Mouse (Mus musculus): ENCODE results near the gene Dnaic2. TPM values are rescaled to one million over a fixed set of nuclear protein-coding genes. Genes with fewer than 3 reads are reported as not detected.

Gene Dnaic2
- polyA plus RNA-seq, 1 experiment from 2014 or later = 0.50 TPM

DNA sequence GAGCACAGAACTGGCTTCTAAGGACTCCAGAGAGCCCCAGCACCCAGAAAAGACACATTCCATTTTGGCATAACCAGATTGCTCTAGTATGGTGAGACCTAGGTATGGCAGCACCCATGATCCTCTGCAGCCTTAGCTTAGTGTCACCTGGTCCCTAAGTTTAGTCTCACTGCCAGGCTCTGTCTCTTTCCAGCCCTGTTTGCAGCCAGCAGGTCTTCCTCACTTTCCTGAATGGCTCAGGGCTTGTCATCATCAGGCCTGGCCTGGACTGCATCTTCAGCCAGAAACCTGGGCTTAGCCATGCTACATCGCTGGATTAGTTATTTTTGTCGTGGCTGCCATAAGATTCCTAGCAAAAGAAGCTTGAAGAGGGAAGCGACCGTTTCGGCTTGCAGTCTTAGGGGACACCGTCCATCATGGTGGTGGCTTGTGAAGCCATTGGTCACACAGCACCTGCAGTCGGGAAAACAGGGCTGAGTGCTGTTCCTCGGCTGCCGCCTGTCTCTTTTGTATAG, 41.6 kb upstream of the Dnaic2 start:
- 79% methylated on average over 9 of the region's 9 CpGs for WGBS
- H3K4me2 ChIP-seq (ENCODE audit: low read depth, low read length) = no peak overlapping the region
- H3K9ac ChIP-seq (ENCODE audit: low read depth, low read length) = no peak overlapping the region
- no peaks in the 10 kb centered on the region for H3K9me3 ChIP-seq (ENCODE audit: control insufficient read depth, low read length)
- H3K4me1 ChIP-seq (ENCODE audit: control insufficient read depth, insufficient read depth, low read length) = peaks cover 13% of the 10 kb centered on the region
- H3K27ac ChIP-seq (ENCODE audit: low read length) = no peak overlapping the region
- H3K27me3 ChIP-seq (replicated peaks; ENCODE audit: control insufficient read depth, insufficient read depth, low read length) = no peaks in the 10 kb centered on the region
- H3K4me3 ChIP-seq (ENCODE audit: low read length) = no peak overlapping the region
- no peak for ATAC-seq
- 0 out of 2 replicates have a peak, but pooled peaks cover 4% of the 10 kb centered on the region for H3K36me3 ChIP-seq (ENCODE audit: control insufficient read depth, insufficient read depth, low read length)

DNA sequence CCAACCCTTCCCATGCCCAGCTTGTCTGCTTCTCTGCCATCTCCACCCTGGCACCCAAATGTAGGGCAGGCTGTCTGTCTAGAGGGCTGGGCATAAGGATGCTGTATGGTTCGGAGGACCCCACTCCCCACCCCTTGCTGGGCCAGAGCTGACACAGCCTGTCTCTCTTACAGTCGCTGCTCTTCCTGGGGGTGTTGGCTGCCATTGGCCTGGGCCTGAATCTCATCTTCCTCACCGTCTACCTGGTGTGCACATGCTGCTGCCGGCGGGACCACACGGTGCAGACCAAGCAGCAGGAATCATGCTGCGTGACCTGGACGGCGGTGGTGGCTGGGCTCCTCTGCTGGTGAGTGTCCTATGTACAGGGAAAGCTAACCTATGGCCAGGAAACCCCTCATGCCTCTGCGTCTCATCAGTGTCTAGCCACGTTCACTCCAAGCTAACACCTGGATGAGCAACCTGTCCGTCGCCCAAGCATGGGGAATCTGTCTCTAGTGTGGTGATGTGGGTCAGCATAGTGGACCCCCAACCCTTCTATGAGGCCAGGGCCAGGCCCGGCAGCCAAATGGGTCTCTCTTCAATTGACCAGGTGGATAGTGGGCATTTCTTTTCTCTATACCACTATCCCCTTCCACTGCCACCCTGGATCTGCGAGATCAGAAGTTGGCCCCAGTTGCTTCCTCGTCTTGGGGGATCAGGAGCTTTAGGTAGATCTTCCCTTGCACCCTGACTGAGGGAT, 40.8 kb upstream of the Dnaic2 start:
- no peak for ATAC-seq
- no peaks in the 10 kb centered on the region for H3K27me3 ChIP-seq (replicated peaks; ENCODE audit: control insufficient read depth, insufficient read depth, low read length)
- H3K9me3 ChIP-seq (ENCODE audit: control insufficient read depth, low read length) = no peaks in the 10 kb centered on the region
- WGBS = 89% methylated on average over 16 of the region's 16 CpGs
- 0 out of 2 replicates have a peak, but pooled peaks cover 4% of the 10 kb centered on the region for H3K36me3 ChIP-seq (ENCODE audit: control insufficient read depth, insufficient read depth, low read length)
- no peak overlapping the region for H3K27ac ChIP-seq (ENCODE audit: low read length)
- H3K4me1 ChIP-seq (ENCODE audit: control insufficient read depth, insufficient read depth, low read length) = peaks cover 13% of the 10 kb centered on the region
- no peak overlapping the region for H3K4me2 ChIP-seq (ENCODE audit: low read depth, low read length)
- H3K9ac ChIP-seq (ENCODE audit: low read depth, low read length) = no peak overlapping the region
- H3K4me3 ChIP-seq (ENCODE audit: low read length) = no peak overlapping the region

- Histone ChIP-seq H3K4me1 (ENCODE audit: control insufficient read depth, insufficient read depth, low read length) (peaks cover 13% of the 10 kb centered on the region), H3K27ac (ENCODE audit: low read length) (no peak overlapping the region; the same call in 1 of the 2 replicates), H3K36me3 (ENCODE audit: control insufficient read depth, insufficient read depth, low read length) (0 out of 2 replicates have a peak, but pooled peaks cover 4% of the 10 kb centered on the region), H3K27me3 (replicated peaks; ENCODE audit: control insufficient read depth, insufficient read depth, low read length) (no peaks in the 10 kb centered on the region), H3K9ac (ENCODE audit: low read depth, low read length) (no peak overlapping the region), H3K9me3 (ENCODE audit: control insufficient read depth, low read length) (no peaks in the 10 kb centered on the region), H3K4me2 (ENCODE audit: low read depth, low read length) (no peak overlapping the region), H3K4me3 (ENCODE audit: low read length) (no peak overlapping the region)
- WGBS = 37% methylated on average over 10 of the region's 10 CpGs
- no peak for ATAC-seq
Measured at GRCm38 (mm10) chr11:114687574-114688188, 39.5 kb upstream of the Dnaic2 start.

DNA sequence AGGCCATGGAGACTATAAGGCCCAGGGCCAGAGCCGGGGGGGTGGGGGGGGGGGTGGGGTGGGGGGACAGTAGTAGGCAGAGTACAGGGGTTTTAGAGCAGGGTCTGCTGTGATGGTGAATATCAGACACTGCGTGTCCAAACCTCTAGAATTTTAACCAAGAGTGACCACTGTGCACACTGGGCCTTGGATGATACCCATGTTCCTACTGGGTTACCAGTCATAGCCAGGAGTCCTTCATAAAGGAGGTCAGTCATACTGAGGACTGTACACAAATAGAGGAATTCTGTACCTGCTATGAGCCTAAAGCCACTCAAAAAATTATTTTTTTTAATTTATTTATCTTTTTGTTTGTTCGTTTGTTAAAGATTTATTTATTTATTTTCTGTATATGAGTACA, 38.5 kb upstream of the Dnaic2 start:
- WGBS = 100% methylated on average over 2 of the region's 3 CpGs
- H3K9ac ChIP-seq (ENCODE audit: low read depth, low read length) = no peak overlapping the region
- H3K27me3 ChIP-seq (replicated peaks; ENCODE audit: control insufficient read depth, insufficient read depth, low read length) = no peaks in the 10 kb centered on the region
- H3K36me3 ChIP-seq (ENCODE audit: control insufficient read depth, insufficient read depth, low read length) = 0 out of 2 replicates have a peak, but pooled peaks cover 4% of the 10 kb centered on the region
- ATAC-seq = no peak
- H3K27ac ChIP-seq (ENCODE audit: low read length) = no peak overlapping the region
- H3K4me2 ChIP-seq (ENCODE audit: low read depth, low read length) = no peak overlapping the region
- peaks cover 13% of the 10 kb centered on the region for H3K4me1 ChIP-seq (ENCODE audit: control insufficient read depth, insufficient read depth, low read length)
- H3K4me3 ChIP-seq (ENCODE audit: low read length) = no peak overlapping the region
- H3K9me3 ChIP-seq (ENCODE audit: control insufficient read depth, low read length) = no peaks in the 10 kb centered on the region

GRCm38 (mm10) chr11:114690192-114690591, 37.0 kb upstream of the Dnaic2 start:
- Histone ChIP-seq H3K36me3 (ENCODE audit: control insufficient read depth, insufficient read depth, low read length) (peaks cover 6% of the 10 kb centered on the region; the same call in 1 of the 2 replicates), H3K27me3 (replicated peaks; ENCODE audit: control insufficient read depth, insufficient read depth, low read length) (no peaks in the 10 kb centered on the region), H3K4me1 (ENCODE audit: control insufficient read depth, insufficient read depth, low read length) (peaks cover 6% of the 10 kb centered on the region), H3K9ac (ENCODE audit: low read depth, low read length) (no peak overlapping the region), H3K9me3 (ENCODE audit: control insufficient read depth, low read length) (no peaks in the 10 kb centered on the region), H3K27ac (ENCODE audit: low read length) (no peak overlapping the region), H3K4me3 (ENCODE audit: low read length) (no peak overlapping the region), H3K4me2 (ENCODE audit: low read depth, low read length) (no peak overlapping the region)
- no peak for ATAC-seq
- WGBS = 93% methylated on average over 15 of the region's 15 CpGs

GRCm38 (mm10) chr11:114691454-114692182, 35.6 kb upstream of the Dnaic2 start:
- Histone ChIP-seq H3K27ac (ENCODE audit: low read length) (no peak overlapping the region), H3K4me2 (ENCODE audit: low read depth, low read length) (no peak overlapping the region), H3K4me1 (ENCODE audit: control insufficient read depth, insufficient read depth, low read length) (peaks cover 6% of the 10 kb centered on the region), H3K9me3 (ENCODE audit: control insufficient read depth, low read length) (no peaks in the 10 kb centered on the region), H3K36me3 (ENCODE audit: control insufficient read depth, insufficient read depth, low read length) (peaks cover 10% of the 10 kb centered on the region), H3K4me3 (ENCODE audit: low read length) (no peak overlapping the region), H3K9ac (ENCODE audit: low read depth, low read length) (no peak overlapping the region), H3K27me3 (replicated peaks; ENCODE audit: control insufficient read depth, insufficient read depth, low read length) (no peaks in the 10 kb centered on the region)
- ATAC-seq = no peak
- WGBS = 58% methylated on average over 6 of the region's 6 CpGs

- Histone ChIP-seq H3K4me1 (ENCODE audit: control insufficient read depth, insufficient read depth, low read length) (peaks cover 5% of the 10 kb centered on the region; the same call in 1 of the 2 replicates), H3K4me3 (ENCODE audit: low read length) (no peak overlapping the region), H3K27me3 (replicated peaks; ENCODE audit: control insufficient read depth, insufficient read depth, low read length) (no peaks in the 10 kb centered on the region), H3K36me3 (ENCODE audit: control insufficient read depth, insufficient read depth, low read length) (peaks cover 13% of the 10 kb centered on the region), H3K9ac (ENCODE audit: low read depth, low read length) (no peak overlapping the region), H3K27ac (ENCODE audit: low read length) (no peak overlapping the region), H3K9me3 (ENCODE audit: control insufficient read depth, low read length) (no peaks in the 10 kb centered on the region), H3K4me2 (ENCODE audit: low read depth, low read length) (no peak overlapping the region)
- no peak for ATAC-seq
- WGBS = 55% methylated on average over 7 of the region's 7 CpGs
Measured at GRCm38 (mm10) chr11:114692601-114693000, 34.6 kb upstream of the Dnaic2 start.

GRCm38 (mm10) chr11:114693456-114693855, 33.8 kb upstream of the Dnaic2 start:
- WGBS = 92% methylated on average over 6 of the region's 6 CpGs
- no peak overlapping the region for H3K27ac ChIP-seq (ENCODE audit: low read length)

DNA sequence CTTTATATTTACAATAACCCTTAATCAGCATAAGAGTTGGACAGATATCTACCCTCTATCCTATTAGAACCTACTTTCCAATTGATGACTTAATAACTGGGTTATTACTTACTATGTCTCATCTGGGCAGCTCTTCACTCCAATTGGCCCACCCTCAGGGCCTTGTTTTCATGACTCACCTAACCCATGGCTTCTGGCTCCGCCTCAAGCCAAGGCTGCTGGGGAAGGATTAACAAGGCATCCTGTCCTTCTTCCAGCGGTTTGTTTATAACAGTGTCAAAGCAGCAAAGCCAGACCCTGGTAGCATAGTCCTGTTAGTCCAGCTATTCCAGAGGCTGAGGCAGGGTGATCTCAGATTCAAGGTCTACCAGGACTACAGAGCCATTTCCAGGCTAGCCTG, 32.8 kb upstream of the Dnaic2 start:
- 75% methylated on average over 2 of the region's 2 CpGs for WGBS
- Histone ChIP-seq H3K27ac (ENCODE audit: low read length) (no peak overlapping the region), H3K9ac (ENCODE audit: low read depth, low read length) (no peak overlapping the region), H3K27me3 (replicated peaks; ENCODE audit: control insufficient read depth, insufficient read depth, low read length) (no peaks in the 10 kb centered on the region), H3K4me1 (ENCODE audit: control insufficient read depth, insufficient read depth, low read length) (no peaks in the 10 kb centered on the region), H3K4me3 (ENCODE audit: low read length) (no peak overlapping the region), H3K9me3 (ENCODE audit: control insufficient read depth, low read length) (no peaks in the 10 kb centered on the region), H3K4me2 (ENCODE audit: low read depth, low read length) (no peak overlapping the region), H3K36me3 (ENCODE audit: control insufficient read depth, insufficient read depth, low read length) (peaks cover 13% of the 10 kb centered on the region)
- ATAC-seq = no peak

More at GRCm38 (mm10) chr11:114693456-114693855, 33.8 kb upstream of the Dnaic2 start:
- H3K36me3 ChIP-seq (ENCODE audit: control insufficient read depth, insufficient read depth, low read length) = peaks cover 13% of the 10 kb centered on the region
- H3K9me3 ChIP-seq (ENCODE audit: control insufficient read depth, low read length) = no peaks in the 10 kb centered on the region
- no peaks in the 10 kb centered on the region for H3K27me3 ChIP-seq (replicated peaks; ENCODE audit: control insufficient read depth, insufficient read depth, low read length)
- H3K4me3 ChIP-seq (ENCODE audit: low read length) = no peak overlapping the region
- H3K4me1 ChIP-seq (ENCODE audit: control insufficient read depth, insufficient read depth, low read length) = no peaks in the 10 kb centered on the region
- H3K4me2 ChIP-seq (ENCODE audit: low read depth, low read length) = no peak overlapping the region
- H3K9ac ChIP-seq (ENCODE audit: low read depth, low read length) = no peak overlapping the region
- ATAC-seq = no peak
